Mouse (Mus musculus) erythroblast, embryonic 14.5 days (primary cell): ENCODE data around the gene G530012D18Rik. TPM values are rescaled to one million over a fixed set of nuclear protein-coding genes. Genes with fewer than 3 reads are reported as not detected.
"Not testable (repeated sequence)": the region's sequence is repeated elsewhere in the genome, so short reads cannot be mapped to it uniquely, and the experiment has no call there.

ENCODE experiments used
- H3K27me3 ChIP-seq: 2 replicates; pipeline ENCODE4 v1.6.1; 2012; ENCODE audit warnings: inconsistent platforms; ENCODE audit not compliant: control insufficient read depth
- H3K36me3 ChIP-seq: 2 replicates; pipeline ENCODE4 v1.6.1; 2012; ENCODE audit warnings: mild to moderate bottlenecking, inconsistent platforms; ENCODE audit not compliant: control insufficient read depth
- H3K4me1 ChIP-seq: 2 replicates; pipeline ENCODE4 v1.6.1; 2012; ENCODE audit warnings: inconsistent platforms; ENCODE audit not compliant: control insufficient read depth
- H3K4me3 ChIP-seq: replicated peaks from 2 replicates; pipeline ENCODE3; 2012; ENCODE audit warnings: moderate library complexity, mild to moderate bottlenecking, inconsistent platforms
- H3K9me3 ChIP-seq: 2 replicates; pipeline ENCODE4 v1.6.1; 2012; ENCODE audit warnings: low read length, inconsistent platforms, mixed read lengths; ENCODE audit not compliant: control insufficient read depth
- polyA plus RNA-seq: library from polyadenylated mRNA; stranded (reverse); fragments of >175 nt; gene quantifications from 2 replicates; pipeline ENCODE4 v1.2.3, GENCODE M21; 2012

The G530012D18Rik gene
- polyA plus RNA-seq, 1 experiment = not detected

DNA sequence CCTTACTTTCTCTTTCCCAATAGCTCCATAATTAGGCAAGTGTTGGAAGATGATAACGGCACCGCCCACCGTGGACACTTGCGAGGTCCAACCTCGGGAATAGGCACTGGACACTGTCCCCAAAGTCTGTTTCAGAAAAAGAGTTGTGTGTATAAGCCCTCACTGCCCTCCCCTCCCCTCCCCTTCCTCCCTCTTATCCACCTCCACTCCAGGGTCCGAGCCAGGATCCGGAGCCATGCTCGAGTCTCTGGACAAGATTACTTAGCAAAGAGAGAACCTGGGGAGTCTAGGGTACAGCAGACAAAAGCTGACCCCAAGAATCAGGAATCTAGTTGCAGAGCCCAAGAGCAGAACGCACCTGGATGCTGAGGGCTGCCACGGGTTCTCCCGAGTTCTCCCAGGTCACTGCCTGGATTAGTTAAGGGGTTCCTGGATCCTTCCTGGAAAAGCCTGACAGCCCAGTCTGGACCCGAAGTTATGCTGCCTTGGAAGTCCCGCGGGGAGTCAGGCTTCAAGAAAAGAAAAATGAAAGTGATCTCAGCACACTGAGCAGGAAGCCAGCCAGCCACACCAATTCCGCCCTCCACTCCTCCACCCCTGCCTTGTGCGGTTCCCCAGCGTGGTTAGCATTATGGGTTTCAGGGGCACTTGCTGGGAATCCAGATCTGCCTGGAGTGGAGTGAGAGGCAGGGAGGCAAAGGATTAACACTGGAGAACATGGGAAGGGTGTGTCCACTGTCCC is 23.0 kb downstream of the G530012D18Rik start, which contains the start of gene Sp110:
Gene Sp110, minus strand, starts transcription at position 547 of the 742 bp plus-strand sequence.
- not testable (repeated sequence) for H3K4me1 ChIP-seq, H3K36me3 ChIP-seq, H3K9me3 ChIP-seq, H3K27me3 ChIP-seq, H3K4me3 ChIP-seq

DNA sequence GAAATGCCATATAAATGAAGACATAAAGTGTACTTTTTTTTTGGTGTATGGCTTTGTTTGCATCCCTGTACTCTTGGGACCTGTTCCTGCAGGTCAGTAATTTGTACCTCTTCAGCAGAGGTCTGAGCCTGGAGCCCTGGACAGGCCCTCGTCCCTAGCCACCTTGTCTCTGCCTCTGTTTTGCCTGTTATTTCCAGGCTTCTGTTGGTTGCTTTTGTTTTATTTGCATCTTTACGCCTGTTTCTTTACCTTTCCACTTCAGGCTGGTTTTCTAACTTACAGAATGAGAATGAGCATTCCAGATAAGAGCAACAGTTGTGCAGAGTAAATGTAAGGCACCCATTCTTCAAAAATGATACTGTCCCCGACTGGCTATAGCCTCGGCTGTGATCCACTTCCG is 24.6 kb downstream of the G530012D18Rik start, which contains the start of gene Sp140:
Gene Sp140, plus strand, starts transcription at position 301 of the 400 bp plus-strand sequence.
- not testable (repeated sequence) for H3K9me3 ChIP-seq, H3K4me1 ChIP-seq, H3K36me3 ChIP-seq, H3K4me3 ChIP-seq, H3K27me3 ChIP-seq

DNA sequence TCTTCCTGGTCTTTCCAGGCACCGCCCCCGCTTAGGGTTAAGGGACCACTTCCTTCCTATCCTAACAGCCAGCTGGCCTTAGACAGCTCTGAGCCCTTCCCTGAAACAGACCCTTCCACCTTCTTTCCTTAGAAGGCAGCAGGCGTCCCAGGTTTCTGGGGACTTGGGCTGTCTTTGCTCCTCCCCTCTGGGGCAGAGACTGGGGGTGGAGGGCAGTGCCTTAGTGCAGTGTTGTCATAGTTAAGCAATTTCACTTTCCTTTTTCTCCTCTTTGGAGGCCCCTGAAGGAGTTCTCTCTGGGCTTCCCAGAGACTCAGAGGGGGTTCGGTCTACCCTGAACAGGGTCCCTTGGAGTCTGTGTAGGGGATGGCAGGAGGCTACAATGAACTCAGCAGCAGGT is 25.3 kb downstream of the G530012D18Rik start:
- H3K4me1 ChIP-seq, H3K36me3 ChIP-seq, H3K9me3 ChIP-seq, H3K4me3 ChIP-seq, H3K27me3 ChIP-seq: not testable (repeated sequence)

DNA sequence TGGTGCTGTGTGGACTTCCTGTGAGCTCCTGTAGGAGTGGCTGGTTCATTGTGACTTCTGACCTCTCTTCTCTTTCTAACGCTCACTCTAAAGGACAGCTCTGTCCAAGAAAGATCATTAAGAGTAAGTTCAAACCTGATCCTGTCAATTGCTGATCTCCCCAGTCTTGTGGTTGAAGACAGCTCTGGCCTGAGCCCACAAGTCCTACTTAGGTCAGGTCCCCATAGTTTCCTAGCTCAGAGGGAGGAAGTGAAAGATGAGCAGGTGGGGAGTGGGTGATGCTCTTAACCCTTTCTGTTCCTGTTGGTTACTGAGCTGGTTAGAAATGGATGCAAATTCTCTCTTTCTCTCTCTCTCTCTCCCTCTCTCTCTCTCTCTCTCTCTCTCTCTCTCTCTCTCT is 28.9 kb downstream of the G530012D18Rik start:
- not testable (repeated sequence) for H3K9me3 ChIP-seq, H3K36me3 ChIP-seq, H3K4me1 ChIP-seq, H3K4me3 ChIP-seq, H3K27me3 ChIP-seq

DNA sequence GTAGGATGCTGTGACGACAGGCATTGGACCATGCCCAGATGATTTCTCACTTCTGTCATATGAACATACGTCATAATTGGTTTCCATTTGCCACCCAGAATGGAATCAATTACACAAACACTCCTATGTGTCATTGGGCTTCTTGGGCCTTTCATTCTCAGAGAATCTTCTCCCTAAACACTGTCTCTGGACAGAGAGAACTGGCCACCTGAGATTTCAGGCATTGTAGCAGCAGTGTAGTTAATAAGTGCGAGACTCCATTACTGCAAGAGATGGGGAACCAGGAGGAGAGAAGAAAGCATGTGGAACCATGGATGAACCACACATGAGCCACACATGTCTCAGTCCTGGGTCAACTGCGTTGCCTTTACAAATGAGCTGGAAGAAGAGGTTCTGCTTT is 32.9 kb downstream of the G530012D18Rik start:
- H3K27me3 ChIP-seq, H3K9me3 ChIP-seq, H3K4me3 ChIP-seq, H3K36me3 ChIP-seq, H3K4me1 ChIP-seq: not testable (repeated sequence)

GRCm38 (mm10) chr1:85610581-85610980 is 35.1 kb downstream of the G530012D18Rik start:
- not testable (repeated sequence) for H3K27me3 ChIP-seq, H3K4me1 ChIP-seq, H3K9me3 ChIP-seq, H3K36me3 ChIP-seq, H3K4me3 ChIP-seq

DNA sequence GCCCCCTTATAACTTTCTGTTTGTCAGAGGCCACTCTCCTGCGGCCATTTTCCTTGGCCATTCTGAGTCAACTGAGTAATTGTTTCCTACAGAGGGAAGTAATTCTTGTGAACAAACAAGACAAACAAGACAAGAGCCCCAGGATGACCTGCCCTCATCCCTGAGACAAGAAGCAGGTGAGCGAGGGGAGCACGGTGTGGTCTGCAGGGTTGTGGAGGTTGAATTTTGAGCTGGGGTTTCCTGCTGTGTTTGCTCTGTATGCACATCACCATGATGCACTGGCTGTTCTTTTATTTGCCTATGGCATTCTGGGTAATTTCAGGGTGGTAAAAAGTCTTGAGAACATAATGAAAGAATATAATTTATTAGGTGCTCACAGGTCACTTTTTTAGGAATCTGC is 39.6 kb downstream of the G530012D18Rik start:
- not testable (repeated sequence) for H3K36me3 ChIP-seq, H3K9me3 ChIP-seq, H3K27me3 ChIP-seq, H3K4me3 ChIP-seq, H3K4me1 ChIP-seq

- H3K4me3 ChIP-seq = not testable (repeated sequence)
These were observed 40.3 kb downstream of the G530012D18Rik start for GRCm38 (mm10) chr1:85615819-85616218.

DNA sequence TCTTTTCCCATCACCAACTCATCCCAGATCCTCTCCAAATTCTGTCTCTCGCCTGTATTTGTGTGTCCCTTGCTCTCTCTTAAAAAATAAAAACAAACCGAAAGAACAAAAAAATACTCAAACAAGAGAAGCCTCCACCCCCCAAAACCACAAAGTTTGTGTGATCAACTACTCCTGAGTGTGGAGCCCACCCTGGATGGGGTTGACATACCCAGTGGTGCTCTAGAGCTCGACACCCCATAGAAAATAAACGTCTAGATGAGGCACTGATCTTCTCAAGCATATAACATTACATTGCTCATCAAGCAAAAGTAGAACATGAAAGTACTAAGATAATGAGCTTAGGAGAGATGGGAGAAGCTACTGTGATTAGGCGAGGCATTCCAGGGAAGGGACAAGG is 41.7 kb downstream of the G530012D18Rik start:
- not testable (repeated sequence) for H3K27me3 ChIP-seq, H3K4me3 ChIP-seq, H3K9me3 ChIP-seq, H3K36me3 ChIP-seq, H3K4me1 ChIP-seq

More at GRCm38 (mm10) chr1:85615819-85616218, 40.3 kb downstream of the G530012D18Rik start:
- not testable (repeated sequence) for H3K27me3 ChIP-seq, H3K36me3 ChIP-seq, H3K4me1 ChIP-seq, H3K9me3 ChIP-seq

DNA sequence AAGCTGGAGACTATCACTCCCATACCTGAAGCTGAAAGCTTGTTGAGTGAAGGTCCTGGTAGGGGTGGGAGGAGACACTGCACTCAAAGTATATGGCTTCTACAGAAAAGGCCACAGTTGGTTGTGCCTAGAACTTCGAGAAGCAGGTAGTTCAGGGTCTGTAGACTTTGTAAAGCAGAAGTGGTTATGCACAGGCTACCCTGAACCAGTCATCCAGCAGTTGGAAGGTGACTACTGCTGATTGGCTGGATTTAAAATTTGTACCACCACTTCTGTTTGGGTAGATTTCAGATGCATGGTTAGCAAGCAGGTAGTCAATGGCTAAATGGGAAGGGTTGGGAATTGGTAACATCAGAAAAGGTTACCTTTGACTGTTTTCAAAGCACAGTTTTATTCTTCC is 43.2 kb downstream of the G530012D18Rik start:
- H3K36me3 ChIP-seq, H3K4me3 ChIP-seq, H3K4me1 ChIP-seq, H3K9me3 ChIP-seq, H3K27me3 ChIP-seq: not testable (repeated sequence)

Other genes starting within 250 kb of the G530012D18Rik start
- 0.04 and 0.09 TPM in 2 replicates for gene Sp110, start 23.1 kb downstream of the G530012D18Rik start, polyA plus RNA-seq
- 0.10 TPM in 1 of 2 replicates, not detected in the other for gene Sp140, start 24.7 kb downstream of the G530012D18Rik start, polyA plus RNA-seq
- 0.02 TPM in 2 replicates for gene Sp100, start 74.3 kb downstream of the G530012D18Rik start, polyA plus RNA-seq
- gene A630001G21Rik, start 203.0 kb downstream of the G530012D18Rik start, polyA plus RNA-seq = 0.02 TPM in 1 of 2 replicates, not detected in the other
- 0.55 and 0.93 TPM in 2 replicates for gene Cab39, start 217.8 kb downstream of the G530012D18Rik start, polyA plus RNA-seq